Mouse (Mus musculus) forebrain, embryonic 10.5 days (tissue): ENCODE measurements around the gene Nol6. TPM values are rescaled to one million over a fixed set of nuclear protein-coding genes. Genes with fewer than 3 reads are reported as not detected.
"Not testable (repeated sequence)": the region's sequence is repeated elsewhere in the genome, so short reads cannot be mapped to it uniquely, and the experiment has no call there.

Source experiments
- DNase-seq: peaks from one replicate; pipeline ENCODE4 v3.0.0-alpha.2; 2017; ENCODE audit warnings: low spot score; ENCODE audit errors: extremely low spot score
- H3K27ac ChIP-seq: fragments of 300-500 bp; sonication (generic); 2 replicates; pipeline ENCODE4 v1.5.1; 2016; ENCODE audit warnings: mild to moderate bottlenecking
- H3K27me3 ChIP-seq: fragments of 300-500 bp; sonication (generic); 2 replicates; pipeline ENCODE4 v1.6.1; 2016; ENCODE audit warnings: mild to moderate bottlenecking; ENCODE audit not compliant: poor library complexity, severe bottlenecking
- H3K36me3 ChIP-seq: fragments of 300-500 bp; sonication (generic); replicated peaks from 2 replicates; pipeline ENCODE4 v1.6.1; 2016; ENCODE audit warnings: mild to moderate bottlenecking, moderate library complexity
- H3K4me1 ChIP-seq: fragments of 300-500 bp; sonication (generic); 2 replicates; pipeline ENCODE4 v1.6.1; 2016
- H3K4me3 ChIP-seq: fragments of 300-500 bp; sonication (generic); 2 replicates; pipeline ENCODE4 v1.5.1; 2016; ENCODE audit warnings: mild to moderate bottlenecking, moderate library complexity
- H3K9me3 ChIP-seq: fragments of 300-500 bp; sonication (generic); 2 replicates; pipeline ENCODE4 v1.6.1; 2016; ENCODE audit warnings: mild to moderate bottlenecking, moderate library complexity
- WGBS: fragments of 180-500 bp; shearing (Covaris S2); methylation state at CpG from one replicate; pipeline ENCODE4 v1.1.7; 2016; 5-methylcytosine and 5-hydroxymethylcytosine counted together
- polyA plus RNA-seq: library from polyadenylated mRNA; unstranded; fragments of >200 nt; fragmentation: Nextera tagmentation; extraction: Ambion mirVana; gene quantifications from 2 replicates; pipeline ENCODE4 v1.2.1, GENCODE M21; 2016

Gene Nol6
- polyA plus RNA-seq, 1 experiment from 2014 or later: 36.9 TPM

GRCm38 (mm10) chr4:41089705-41090104 lies 34.5 kb downstream of the Nol6 start:
- peaks cover 18% of the 10 kb centered on the region; the same call in 1 of the 2 replicates for H3K4me1 ChIP-seq
- 86% methylated on average over 2 of the region's 2 CpGs for WGBS
- H3K9me3 ChIP-seq: no peaks in the 10 kb centered on the region
- no peak overlapping the region for H3K27ac ChIP-seq
- no peak overlapping the region for H3K4me3 ChIP-seq
- H3K36me3 ChIP-seq: no peaks in the 10 kb centered on the region
- no peak for DNase-seq
- no peaks in the 10 kb centered on the region for H3K27me3 ChIP-seq

GRCm38 (mm10) chr4:41089189-41089588 lies 35.1 kb downstream of the Nol6 start:
- Histone ChIP-seq H3K27ac (no peak overlapping the region), H3K4me3 (no peak overlapping the region), H3K36me3 (no peaks in the 10 kb centered on the region), H3K4me1 (peaks cover 13% of the 10 kb centered on the region; the same call in 1 of the 2 replicates), H3K27me3 (no peaks in the 10 kb centered on the region), H3K9me3 (no peaks in the 10 kb centered on the region)
- WGBS: 82% methylated on average over 4 of the region's 4 CpGs
- DNase-seq: no peak

GRCm38 (mm10) chr4:41087459-41088298 lies 36.6 kb downstream of the Nol6 start:
- DNase-seq: no peak
- peaks cover 12% of the 10 kb centered on the region; the same call in 1 of the 2 replicates for H3K4me1 ChIP-seq
- H3K9me3 ChIP-seq: no peaks in the 10 kb centered on the region
- no peak overlapping the region; the same call in 1 of the 2 replicates for H3K27ac ChIP-seq
- WGBS: 90% methylated on average over 16 of the region's 16 CpGs
- no peak overlapping the region for H3K4me3 ChIP-seq
- no peaks in the 10 kb centered on the region for H3K27me3 ChIP-seq
- H3K36me3 ChIP-seq: no peaks in the 10 kb centered on the region

GRCm38 (mm10) chr4:41086947-41087346 lies 37.3 kb downstream of the Nol6 start:
- WGBS: 80% methylated on average over 9 of the region's 9 CpGs
- no peak for DNase-seq

GRCm38 (mm10) chr4:41084819-41085218 lies 39.4 kb downstream of the Nol6 start:
- Histone ChIP-seq H3K9me3 (no peaks in the 10 kb centered on the region), H3K4me3 (no peak overlapping the region), H3K27me3 (no peaks in the 10 kb centered on the region), H3K27ac (no peak overlapping the region), H3K36me3 (no peaks in the 10 kb centered on the region), H3K4me1 (0 out of 2 replicates have a peak, but pooled peaks cover 3% of the 10 kb centered on the region)
- DNase-seq: no peak
- 85% methylated on average over 4 of the region's 4 CpGs for WGBS

More at GRCm38 (mm10) chr4:41086947-41087346, 37.3 kb downstream of the Nol6 start:
- no peaks in the 10 kb centered on the region for H3K9me3 ChIP-seq
- no peak overlapping the region for H3K4me3 ChIP-seq
- no peaks in the 10 kb centered on the region for H3K27me3 ChIP-seq
- peaks cover 12% of the 10 kb centered on the region; the same call in 1 of the 2 replicates for H3K4me1 ChIP-seq
- H3K36me3 ChIP-seq: no peaks in the 10 kb centered on the region
- H3K27ac ChIP-seq: no peak overlapping the region

GRCm38 (mm10) chr4:41082803-41083202 lies 41.5 kb downstream of the Nol6 start:
- H3K4me1 ChIP-seq, DNase-seq, H3K4me3 ChIP-seq, H3K27me3 ChIP-seq, H3K9me3 ChIP-seq, H3K27ac ChIP-seq, H3K36me3 ChIP-seq: not testable (repeated sequence)
- WGBS: 79% methylated on average over 4 of the region's 4 CpGs

GRCm38 (mm10) chr4:41081733-41082132 lies 42.5 kb downstream of the Nol6 start:
- Histone ChIP-seq H3K4me1 (no peaks in the 10 kb centered on the region), H3K4me3 (no peak overlapping the region), H3K36me3 (no peaks in the 10 kb centered on the region), H3K9me3 (no peaks in the 10 kb centered on the region), H3K27ac (no peak overlapping the region), H3K27me3 (no peaks in the 10 kb centered on the region)
- no peak for DNase-seq
- 87% methylated on average over 5 of the region's 5 CpGs for WGBS

- H3K4me1 ChIP-seq: no peaks in the 10 kb centered on the region
- H3K27me3 ChIP-seq: no peaks in the 10 kb centered on the region
- H3K4me3 ChIP-seq: no peak overlapping the region
- no peak for DNase-seq
- H3K9me3 ChIP-seq: no peaks in the 10 kb centered on the region
- no peak overlapping the region for H3K27ac ChIP-seq
- no peaks in the 10 kb centered on the region for H3K36me3 ChIP-seq
- WGBS: 83% methylated on average over 6 of the region's 6 CpGs
Observed at GRCm38 (mm10) chr4:41078726-41079125, 45.5 kb downstream of the Nol6 start.

- Histone ChIP-seq H3K27ac (no peak overlapping the region), H3K4me3 (no peak overlapping the region), H3K9me3 (no peaks in the 10 kb centered on the region), H3K4me1 (no peaks in the 10 kb centered on the region), H3K27me3 (no peaks in the 10 kb centered on the region), H3K36me3 (no peaks in the 10 kb centered on the region)
- 84% methylated on average over 6 of the region's 6 CpGs for WGBS
- DNase-seq: no peak
Observed at GRCm38 (mm10) chr4:41074461-41074860, 49.8 kb downstream of the Nol6 start.

GRCm38 (mm10) chr4:41073008-41073817 lies 51.0 kb downstream of the Nol6 start:
- no peak overlapping the region for H3K4me3 ChIP-seq
- no peaks in the 10 kb centered on the region for H3K36me3 ChIP-seq
- DNase-seq: no peak
- no peaks in the 10 kb centered on the region for H3K4me1 ChIP-seq
- H3K27me3 ChIP-seq: no peaks in the 10 kb centered on the region
- H3K27ac ChIP-seq: no peak overlapping the region
- H3K9me3 ChIP-seq: no peaks in the 10 kb centered on the region
- WGBS: 79% methylated on average over 12 of the region's 12 CpGs

- H3K27ac ChIP-seq: no peak overlapping the region
- no peak for DNase-seq
- no peaks in the 10 kb centered on the region for H3K9me3 ChIP-seq
- no peaks in the 10 kb centered on the region for H3K27me3 ChIP-seq
- WGBS: 89% methylated on average over 14 of the region's 14 CpGs
- H3K4me1 ChIP-seq: no peaks in the 10 kb centered on the region
- no peaks in the 10 kb centered on the region for H3K36me3 ChIP-seq
- H3K4me3 ChIP-seq: no peak overlapping the region
Observed at GRCm38 (mm10) chr4:41071500-41072429, 52.5 kb downstream of the Nol6 start.

- no peak for DNase-seq
- 88% methylated on average over 4 of the region's 4 CpGs for WGBS
- no peak overlapping the region for H3K27ac ChIP-seq
- peaks cover 10% of the 10 kb centered on the region for H3K4me1 ChIP-seq
- no peaks in the 10 kb centered on the region for H3K27me3 ChIP-seq
- no peaks in the 10 kb centered on the region for H3K9me3 ChIP-seq
- H3K4me3 ChIP-seq: no peak overlapping the region
- H3K36me3 ChIP-seq: no peaks in the 10 kb centered on the region
Observed at GRCm38 (mm10) chr4:41065196-41065595, 59.1 kb downstream of the Nol6 start.
